ENCODE assay signal across 13 mouse cellular contexts in genomic region chr16:91140457-91140856, GRCm38 (mm10). TPM values are rescaled to one million over a fixed set of nuclear protein-coding genes. Genes with fewer than 3 reads are reported as not detected.
A peak's percentile ranks its signal among the peaks of the same experiment; 100 is the strongest.
DNase-seq lines count a peak whose midpoint lies in the region; ATAC-seq and TF ChIP-seq lines count a peak whose summit lies in the region.
"Had no signal": no experiment of that assay in that cellular context is flagged by ENCODE, and none has a peak within 500 bp of the region (broad histone marks: within the 10 kb centered on the region; RNA-seq: fewer than 3 reads in every experiment).

No protein-coding gene starts in this region.

- no peak overlapping the region for H3K9ac ChIP-seq in embryonic facial prominence, embryonic 12.5 days
- H3K9ac ChIP-seq in hindbrain, embryonic 14.5 days, result no peak overlapping the region
- no peak overlapping the region for H3K9ac ChIP-seq in midbrain, postnatal 0 days (replicated peaks; ENCODE audit: low read length, poor library complexity, severe bottlenecking)
- H3K9ac ChIP-seq: liver, postnatal 0 days had no signal

- no peak for TF ChIP-seq CTCF in midbrain, postnatal 0 days (IDR thresholded peaks at IDR 0.05)

- H3K4me3 ChIP-seq in embryonic facial prominence, embryonic 12.5 days, result no peak overlapping the region
- H3K4me3 ChIP-seq in hindbrain, embryonic 14.5 days (replicated peaks; ENCODE audit: low read length), result no peak overlapping the region
- H3K4me3 ChIP-seq in midbrain, postnatal 0 days (ENCODE audit: low read depth, low read length), result no peak overlapping the region

- no peaks in the 10 kb centered on the region for H3K4me1 ChIP-seq in embryonic facial prominence, embryonic 12.5 days
- peaks cover 3% of the 10 kb centered on the region for H3K4me1 ChIP-seq in hindbrain, embryonic 14.5 days (replicated peaks; ENCODE audit: control insufficient read depth, insufficient read depth, low read length)
- H3K4me1 ChIP-seq in midbrain, postnatal 0 days (ENCODE audit: insufficient read depth, low read length), result no peaks in the 10 kb centered on the region

- H3K27ac ChIP-seq in embryonic facial prominence, embryonic 12.5 days, result no peak overlapping the region
- no peak overlapping the region for H3K27ac ChIP-seq in hindbrain, embryonic 14.5 days
- no peak overlapping the region for H3K27ac ChIP-seq in midbrain, postnatal 0 days (ENCODE audit: low read depth, low read length)

- DNase-seq in brain, embryonic 18.5 days (ENCODE audit: low read depth, low spot score), result peak; percentile 52
- DNase-seq in hindbrain, embryonic 14.5 days (ENCODE audit: low spot score), result peak; percentile 61
- peak; percentile 70 for DNase-seq in midbrain, postnatal 0 days (ENCODE audit: low spot score)
- DNase-seq in adipocyte (ENCODE audit: low spot score), result no peak
- DNase-seq in right cerebral cortex, postnatal 10 days (ENCODE audit: low spot score in 2 of 2), result no peak
- DNase-seq in gastrocnemius, adult 18-20 months (ENCODE audit: low spot score), result no peak
- DNase-seq: cerebellum, adult 9-11 months; gastrocnemius, postnatal 14 days; heart, postnatal 4 days; liver, postnatal 0 days; spleen, adult 18-20 months; thymus, postnatal 4 days had no signal

- H3K27me3 ChIP-seq in embryonic facial prominence, embryonic 12.5 days, result peaks cover 47% of the 10 kb centered on the region
- H3K27me3 ChIP-seq in hindbrain, embryonic 14.5 days (ENCODE audit: control insufficient read depth, insufficient read depth, low read length), result peaks cover 79% of the 10 kb centered on the region
- peaks cover 25% of the 10 kb centered on the region for H3K27me3 ChIP-seq in midbrain, postnatal 0 days (ENCODE audit: insufficient read depth, low read length)

- no peak overlapping the region; the same call in 1 of the 2 replicates for H3K4me2 ChIP-seq in embryonic facial prominence, embryonic 12.5 days (replicated peaks)
- peak overlapping the region; percentile 13 for H3K4me2 ChIP-seq in hindbrain, embryonic 14.5 days (replicated peaks)
- no peak overlapping the region for H3K4me2 ChIP-seq in midbrain, postnatal 0 days (ENCODE audit: low read depth, low read length, poor library complexity, severe bottlenecking)

- H3K36me3 ChIP-seq in embryonic facial prominence, embryonic 12.5 days, result no peaks in the 10 kb centered on the region
- no peaks in the 10 kb centered on the region for H3K36me3 ChIP-seq in hindbrain, embryonic 14.5 days (replicated peaks; ENCODE audit: control insufficient read depth, insufficient read depth)
- no peaks in the 10 kb centered on the region for H3K36me3 ChIP-seq in midbrain, postnatal 0 days (ENCODE audit: insufficient read depth, low read length)

- 0 out of 2 replicates have a peak, but pooled peaks cover 3% of the 10 kb centered on the region for H3K9me3 ChIP-seq in embryonic facial prominence, embryonic 12.5 days
- H3K9me3 ChIP-seq in hindbrain, embryonic 14.5 days (ENCODE audit: control insufficient read depth, low read length), result peaks cover 18% of the 10 kb centered on the region
- 0 out of 2 replicates have a peak, but pooled peaks cover 5% of the 10 kb centered on the region for H3K9me3 ChIP-seq in midbrain, postnatal 0 days (ENCODE audit: low read length)

- ATAC-seq in embryonic facial prominence, embryonic 12.5 days (ENCODE audit: insufficient number of reproducible peaks, insufficient read depth, low FRiP score, low TSS enrichment), result 0 out of 2 replicates have a peak, but pooled peaks have one; percentile 15
- peak; percentile 89 for ATAC-seq in hindbrain, embryonic 14.5 days (ENCODE audit: low FRiP score)
- peak; percentile 47; the same call in 1 of the 2 replicates for ATAC-seq in midbrain, postnatal 0 days (ENCODE audit: low FRiP score)
- ATAC-seq: liver, postnatal 0 days had no signal

- 14% methylated on average over 10 of the region's 10 CpGs for WGBS in embryonic facial prominence, embryonic 12.5 days
- 2% methylated on average over 10 of the region's 10 CpGs for WGBS in hindbrain, embryonic 14.5 days
- 7% methylated on average over 10 of the region's 10 CpGs for WGBS in midbrain, postnatal 0 days

RNA-seq across cellular contexts. Expression of gene 4932438H23Rik, which starts 45.5 kb away (rescaled TPM):
- 0.18 TPM in 1 of 2 replicates, not detected in the other for polyA plus RNA-seq in embryonic facial prominence, embryonic 12.5 days (2016; fragmentation: Nextera tagmentation; extraction: Ambion mirVana)
- polyA plus RNA-seq in hindbrain, embryonic 14.5 days (2014; fragmentation: Nextera tagmentation; extraction: Ambion mirVana), result 0.76 and 1.5 TPM in 2 replicates
- total RNA-seq in midbrain, postnatal 0 days (2014; rRNA removed), result 0.77 and 1.7 TPM in 2 replicates
- polyA plus RNA-seq in midbrain, postnatal 0 days (2015; fragmentation: Nextera tagmentation; extraction: Ambion mirVana), result 0.81 and 1.3 TPM in 2 replicates
- under 1 TPM; 0.24 to 0.62 TPM for total RNA-seq in gastrocnemius, adult 18-20 months (2021)
- polyA plus RNA-seq: liver, postnatal 0 days had no signal

Comparison
In these comparisons a context has a peak if more than half of its experiments do, and no peak if none do; other contexts are left out.
1. DNase-seq: peak in brain, embryonic 18.5 days (single experiment), hindbrain, embryonic 14.5 days (single experiment) and midbrain, postnatal 0 days (single experiment); none in adipocyte (single experiment), right cerebral cortex, postnatal 10 days (0 of 2) and gastrocnemius, adult 18-20 months (single experiment).
2. ATAC-seq: peak in every context shown above with its lines; median percentile 89 in hindbrain, embryonic 14.5 days; 47 in midbrain, postnatal 0 days; 15 in embryonic facial prominence, embryonic 12.5 days.